Mouse (Mus musculus) CD4-positive, CD25-positive, alpha-beta regulatory T cell, adult 2 months (primary cell): ENCODE measurements at regions not wholly inside any gene's neighbourhood (a gene's known extent, or its start where the extent isn't known, plus 50 kb on each side); places are given as distances from the start of the nearest gene placed in this dataset.
A peak's percentile ranks its signal among the peaks of the same experiment; 100 is the strongest.

Source experiments
- DNase-seq: peaks from one replicate; pipeline ENCODE4 v3.0.0-alpha.2; 2012; ENCODE audit warnings: low read depth, low spot score

- DNase-seq, result no peak
Observed at GRCm38 (mm10) chr9:113488651-113489050, 219.4 kb downstream of the Pdcd6ip start.

GRCm38 (mm10) chr9:113486494-113487081, 221.5 kb downstream of the Pdcd6ip start:
- DNase-seq, result no peak

- DNase-seq, result no peak
Observed at GRCm38 (mm10) chr9:113479897-113480296, 228.2 kb downstream of the Pdcd6ip start.

- DNase-seq, result no peak
Observed at GRCm38 (mm10) chr9:113478761-113479265, 229.2 kb downstream of the Pdcd6ip start.

GRCm38 (mm10) chr9:113471781-113472180, 236.3 kb downstream of the Pdcd6ip start:
- DNase-seq, result no peak

- no peak for DNase-seq
Observed at GRCm38 (mm10) chr9:113462888-113463287, 245.2 kb downstream of the Pdcd6ip start.

- DNase-seq, result no peak
Observed at GRCm38 (mm10) chr9:113462267-113462887, 245.7 kb downstream of the Pdcd6ip start.

GRCm38 (mm10) chr9:113459885-113460284, 248.2 kb downstream of the Pdcd6ip start:
- no peak for DNase-seq

- DNase-seq, result no peak
Observed at GRCm38 (mm10) chr9:113459221-113459620, 248.8 kb downstream of the Pdcd6ip start.

- DNase-seq, result no peak
Observed at GRCm38 (mm10) chr9:113458741-113459154, 249.3 kb downstream of the Pdcd6ip start.

- DNase-seq, result no peak
Observed at GRCm38 (mm10) chr9:113457169-113457850, 250.7 kb downstream of the Pdcd6ip start.

- no peak for DNase-seq
Observed at GRCm38 (mm10) chr9:113455577-113455976, 252.5 kb downstream of the Pdcd6ip start.

- DNase-seq, result no peak
Observed at GRCm38 (mm10) chr9:113453231-113453630, 254.8 kb downstream of the Pdcd6ip start.

GRCm38 (mm10) chr9:113441770-113442411, 266.2 kb downstream of the Pdcd6ip start:
- DNase-seq, result peak; percentile 63

- no peak for DNase-seq
Observed at GRCm38 (mm10) chr9:113438394-113438793, 269.7 kb downstream of the Pdcd6ip start.

GRCm38 (mm10) chr9:113435921-113436320, 272.1 kb downstream of the Pdcd6ip start:
- DNase-seq, result no peak

- no peak for DNase-seq
Observed at GRCm38 (mm10) chr9:113433424-113433823, 274.6 kb downstream of the Pdcd6ip start.

- no peak for DNase-seq
Observed at GRCm38 (mm10) chr9:113432601-113433179, 275.4 kb downstream of the Pdcd6ip start.

GRCm38 (mm10) chr9:113430411-113430810, 277.6 kb downstream of the Pdcd6ip start:
- no peak for DNase-seq

- DNase-seq, result no peak
Observed at GRCm38 (mm10) chr9:113427281-113427680, 280.8 kb downstream of the Pdcd6ip start.

GRCm38 (mm10) chr9:113426324-113426723, 281.7 kb downstream of the Pdcd6ip start:
- no peak for DNase-seq

GRCm38 (mm10) chr9:113421645-113422044, 286.4 kb downstream of the Pdcd6ip start:
- no peak for DNase-seq
